Mouse (Mus musculus) hindbrain, embryonic 16.5 days (tissue): ENCODE measurements around the gene Gse1. TPM values are rescaled to one million over a fixed set of nuclear protein-coding genes. Genes with fewer than 3 reads are reported as not detected.

Source experiments
- ATAC-seq: fragments of 200-750 bp; cut with Nextera tagmentation; 2 replicates; pipeline ENCODE4 v1.8.0; 2017; ENCODE audit warnings: moderate TSS enrichment, moderate library complexity
- H3K27ac ChIP-seq: fragments of 300-500 bp; sonication (generic); 2 replicates; pipeline ENCODE4 v1.5.1; 2014; ENCODE audit warnings: low read depth, mild to moderate bottlenecking, control low read depth, low read length, moderate library complexity
- H3K27me3 ChIP-seq: fragments of 300-500 bp; sonication (generic); replicated peaks from 2 replicates; pipeline ENCODE4 v1.6.1; 2014; ENCODE audit warnings: low read length; ENCODE audit not compliant: control insufficient read depth, insufficient read depth
- H3K36me3 ChIP-seq: fragments of 300-500 bp; sonication (generic); 2 replicates; pipeline ENCODE4 v1.6.1; 2014; ENCODE audit warnings: mild to moderate bottlenecking, low read length, moderate library complexity, mixed read lengths; ENCODE audit not compliant: control insufficient read depth, insufficient read depth
- H3K4me1 ChIP-seq: fragments of 300-500 bp; sonication (generic); 2 replicates; pipeline ENCODE4 v1.6.1; 2014; ENCODE audit warnings: low read depth, low read length; ENCODE audit not compliant: control insufficient read depth, insufficient read depth
- H3K4me2 ChIP-seq: fragments of 300-500 bp; sonication (generic); 2 replicates; pipeline ENCODE4 v1.6.1; 2014; ENCODE audit warnings: mild to moderate bottlenecking, low read length, control low read depth, moderate library complexity
- H3K4me3 ChIP-seq: fragments of 300-500 bp; sonication (generic); 2 replicates; pipeline ENCODE4 v1.5.1; 2014; ENCODE audit warnings: mild to moderate bottlenecking, low read length, control low read depth, moderate library complexity
- H3K9ac ChIP-seq: fragments of 300-500 bp; sonication (generic); 2 replicates; pipeline ENCODE4 v1.6.1; 2014; ENCODE audit warnings: low read depth, mild to moderate bottlenecking, control low read depth, low read length, moderate library complexity
- H3K9me3 ChIP-seq: fragments of 300-500 bp; sonication (generic); 2 replicates; pipeline ENCODE4 v1.6.1; 2014; ENCODE audit warnings: mild to moderate bottlenecking, low read length, moderate library complexity; ENCODE audit not compliant: control insufficient read depth
- WGBS: fragments of 180-500 bp; shearing (Covaris S2); extraction: QIAGEN DNeasy Blood & Tissue Kit; methylation state at CpG from one replicate; pipeline ENCODE4 v1.1.7; 2014; 5-methylcytosine and 5-hydroxymethylcytosine counted together
- polyA plus RNA-seq: library from polyadenylated mRNA; unstranded; fragments of >200 nt; fragmentation: Nextera tagmentation; extraction: Ambion mirVana; gene quantifications from 2 replicates; pipeline ENCODE4 v1.2.1, GENCODE M21; 2015

Gene Gse1
- polyA plus RNA-seq, 1 experiment from 2014 or later = 10.7 TPM

DNA sequence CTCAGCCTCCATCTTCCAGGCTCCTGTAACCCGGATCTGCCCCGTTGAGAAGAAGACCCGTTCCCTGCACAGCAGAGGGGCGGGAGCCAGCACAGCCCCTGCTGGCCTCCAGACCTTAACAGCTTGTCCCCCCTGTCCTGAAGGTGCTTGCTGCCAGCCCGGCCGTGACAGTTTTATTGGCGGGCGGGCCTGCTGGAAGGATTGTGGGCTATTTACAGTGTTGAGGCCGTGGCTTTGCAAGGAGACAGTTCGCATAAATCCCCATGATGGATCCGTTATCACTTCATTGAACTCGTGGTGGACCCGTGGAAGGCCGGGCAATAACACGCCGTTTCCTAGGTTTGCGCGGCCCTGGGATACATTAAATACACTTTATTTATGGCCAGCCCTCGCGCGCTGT, 163.6 kb downstream of the Gse1 start:
- Histone ChIP-seq H3K4me1 (peaks cover 30% of the 10 kb centered on the region), H3K36me3 (no peaks in the 10 kb centered on the region), H3K9ac (peak overlapping the region; percentile 33; the same call in 1 of the 2 replicates), H3K9me3 (peaks cover 2% of the 10 kb centered on the region; the same call in 1 of the 2 replicates), H3K4me3 (no peak overlapping the region), H3K27ac (no peak overlapping the region), H3K27me3 (no peaks in the 10 kb centered on the region), H3K4me2 (no peak overlapping the region)
- ATAC-seq = no peak
- WGBS = 48% methylated on average over 21 of the region's 21 CpGs

DNA sequence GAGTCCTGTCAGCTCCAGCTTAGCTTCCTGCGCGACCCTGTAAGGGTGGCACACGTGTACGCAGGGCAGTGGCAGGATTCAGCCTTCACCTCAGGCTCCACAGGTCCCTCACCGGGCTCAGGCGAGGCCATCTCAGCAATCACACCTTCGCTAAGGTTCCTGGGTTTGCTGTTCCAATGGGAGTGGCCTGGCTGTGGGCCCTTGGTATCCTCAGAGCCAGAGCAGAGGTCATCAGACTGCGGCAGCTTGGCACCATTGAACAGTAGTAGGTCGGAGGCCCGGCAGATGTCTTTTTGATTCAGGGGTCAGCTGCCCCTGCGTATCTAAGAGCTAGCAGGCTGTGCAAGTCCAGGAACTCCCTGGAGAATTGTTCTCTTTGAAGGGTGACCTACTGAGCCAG, 164.8 kb downstream of the Gse1 start:
- peaks cover 41% of the 10 kb centered on the region for H3K4me1 ChIP-seq

GRCm38 (mm10) chr8:120393871-120394275, 165.6 kb downstream of the Gse1 start:
- Histone ChIP-seq H3K4me1 (peaks cover 39% of the 10 kb centered on the region), H3K4me3 (no peak overlapping the region), H3K27me3 (no peaks in the 10 kb centered on the region), H3K27ac (peak overlapping the region; percentile 45), H3K9me3 (peaks cover 2% of the 10 kb centered on the region; the same call in 1 of the 2 replicates), H3K36me3 (no peaks in the 10 kb centered on the region), H3K9ac (no peak overlapping the region), H3K4me2 (no peak overlapping the region)
- ATAC-seq = peak; percentile 67; the same call in 1 of the 2 replicates
- 31% methylated on average over 9 of the region's 9 CpGs for WGBS

More for the DNA sequence above, 164.8 kb downstream of the Gse1 start:
- H3K9ac ChIP-seq = no peak overlapping the region
- H3K4me2 ChIP-seq = no peak overlapping the region
- no peak overlapping the region for H3K27ac ChIP-seq
- H3K36me3 ChIP-seq = no peaks in the 10 kb centered on the region
- H3K9me3 ChIP-seq = peaks cover 2% of the 10 kb centered on the region; the same call in 1 of the 2 replicates
- no peak for ATAC-seq
- WGBS = 74% methylated on average over 11 of the region's 11 CpGs
- H3K27me3 ChIP-seq = no peaks in the 10 kb centered on the region
- no peak overlapping the region for H3K4me3 ChIP-seq

DNA sequence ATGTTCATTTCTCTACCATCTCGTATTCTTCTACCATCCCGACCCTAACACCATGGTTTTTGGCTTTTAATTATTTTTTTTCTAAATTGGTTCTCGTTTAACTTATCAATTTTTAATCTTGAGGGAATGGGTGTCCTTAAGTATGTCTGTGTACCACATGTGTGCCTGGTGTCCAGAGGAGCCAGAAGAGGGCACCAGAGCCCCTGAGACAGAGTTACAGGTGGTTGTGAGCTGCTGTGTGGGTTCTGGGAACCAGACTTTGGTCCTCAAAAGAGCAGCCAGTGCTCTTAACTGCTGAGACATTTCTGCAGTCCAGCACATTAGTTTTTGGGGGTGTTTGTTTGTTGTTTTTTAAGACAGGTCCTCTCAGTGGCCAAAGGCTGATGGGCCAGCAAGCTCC, 167.6 kb downstream of the Gse1 start:
- no peaks in the 10 kb centered on the region for H3K27me3 ChIP-seq
- H3K27ac ChIP-seq = no peak overlapping the region
- H3K4me3 ChIP-seq = no peak overlapping the region
- peaks cover 51% of the 10 kb centered on the region for H3K4me1 ChIP-seq
- 96% methylated on average over 3 of the region's 3 CpGs for WGBS
- no peak for ATAC-seq
- peaks cover 2% of the 10 kb centered on the region; the same call in 1 of the 2 replicates for H3K9me3 ChIP-seq
- H3K4me2 ChIP-seq = no peak overlapping the region
- H3K36me3 ChIP-seq = no peaks in the 10 kb centered on the region
- H3K9ac ChIP-seq = no peak overlapping the region

- no peak overlapping the region for H3K27ac ChIP-seq
- no peak overlapping the region for H3K4me2 ChIP-seq
- H3K27me3 ChIP-seq = no peaks in the 10 kb centered on the region
- H3K4me1 ChIP-seq = peaks cover 49% of the 10 kb centered on the region
- no peak overlapping the region for H3K9ac ChIP-seq
- peaks cover 2% of the 10 kb centered on the region; the same call in 1 of the 2 replicates for H3K9me3 ChIP-seq
- no peak for ATAC-seq
- 39% methylated on average over 3 of the region's 3 CpGs for WGBS
- no peak overlapping the region for H3K4me3 ChIP-seq
- H3K36me3 ChIP-seq = no peaks in the 10 kb centered on the region
Measured at GRCm38 (mm10) chr8:120396756-120397155, 168.5 kb downstream of the Gse1 start.

GRCm38 (mm10) chr8:120397444-120398411, 169.5 kb downstream of the Gse1 start:
- WGBS = 26% methylated on average over 15 of the region's 15 CpGs
- Histone ChIP-seq H3K4me3 (no peak overlapping the region), H3K27me3 (no peaks in the 10 kb centered on the region), H3K4me2 (no peak overlapping the region), H3K27ac (no peak overlapping the region), H3K9ac (no peak overlapping the region), H3K36me3 (no peaks in the 10 kb centered on the region), H3K9me3 (peaks cover 2% of the 10 kb centered on the region; the same call in 1 of the 2 replicates), H3K4me1 (peaks cover 40% of the 10 kb centered on the region)
- no peak for ATAC-seq

DNA sequence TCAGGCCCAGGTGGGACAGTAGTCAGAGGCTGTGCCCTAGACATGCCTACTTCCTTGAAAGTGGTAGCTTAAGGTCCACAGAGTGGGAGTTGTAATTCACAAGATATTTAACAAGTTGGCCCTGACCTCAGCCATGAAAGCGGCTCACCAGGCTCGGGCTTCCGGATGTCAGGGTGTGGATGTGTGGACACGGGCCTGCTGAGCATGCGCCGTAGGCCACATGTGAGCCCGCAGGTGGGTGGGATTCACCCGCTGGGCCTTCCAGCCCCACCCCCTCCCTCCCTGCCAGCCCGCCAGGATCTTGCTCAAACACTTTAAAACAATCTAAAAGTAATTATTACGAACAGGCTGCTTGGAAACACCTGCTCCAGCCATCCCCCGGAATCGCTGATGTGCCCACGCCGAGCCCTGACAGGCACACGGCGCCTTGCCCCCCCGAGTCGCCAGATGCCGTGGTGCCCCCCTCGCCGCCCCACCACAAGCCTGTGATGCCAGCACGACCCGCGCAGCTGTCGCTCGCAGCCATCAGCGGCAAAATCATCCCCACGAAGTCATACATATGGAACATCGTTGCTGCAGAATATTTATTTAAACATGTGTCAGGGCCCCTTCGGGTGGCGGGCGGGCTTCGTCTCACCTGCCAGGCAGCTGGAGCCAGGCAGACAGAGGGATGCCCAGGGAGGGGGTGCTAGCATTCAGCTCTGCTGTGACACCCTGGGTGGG, 171.1 kb downstream of the Gse1 start:
- Histone ChIP-seq H3K27ac (peak overlapping the region; percentile 40), H3K4me3 (peak overlapping the region; percentile 14; the same call in 1 of the 2 replicates), H3K9ac (peak overlapping the region; percentile 25; the same call in 1 of the 2 replicates), H3K9me3 (peaks cover 2% of the 10 kb centered on the region; the same call in 1 of the 2 replicates), H3K4me1 (peaks cover 29% of the 10 kb centered on the region), H3K4me2 (peak overlapping the region; percentile 53), H3K36me3 (no peaks in the 10 kb centered on the region), H3K27me3 (no peaks in the 10 kb centered on the region)
- 25% methylated on average over 33 of the region's 33 CpGs for WGBS
- ATAC-seq = peak; percentile 24; the same call in 1 of the 2 replicates

- Histone ChIP-seq H3K27me3 (no peaks in the 10 kb centered on the region), H3K9me3 (0 out of 2 replicates have a peak, but pooled peaks cover under 1% of the 10 kb centered on the region), H3K9ac (no peak overlapping the region), H3K4me2 (no peak overlapping the region), H3K4me1 (peaks cover 32% of the 10 kb centered on the region), H3K4me3 (no peak overlapping the region), H3K36me3 (no peaks in the 10 kb centered on the region), H3K27ac (no peak overlapping the region)
- ATAC-seq = no peak
- 83% methylated on average over 2 of the region's 2 CpGs for WGBS
Measured at GRCm38 (mm10) chr8:120401216-120401615, 173.0 kb downstream of the Gse1 start.

GRCm38 (mm10) chr8:120401712-120402111, 173.5 kb downstream of the Gse1 start:
- H3K4me1 ChIP-seq = peaks cover 32% of the 10 kb centered on the region
- WGBS = 87% methylated on average over 7 of the region's 7 CpGs

More at GRCm38 (mm10) chr8:120401712-120402111, 173.5 kb downstream of the Gse1 start:
- Histone ChIP-seq H3K4me2 (no peak overlapping the region), H3K27ac (no peak overlapping the region), H3K9ac (no peak overlapping the region), H3K27me3 (no peaks in the 10 kb centered on the region), H3K9me3 (no peaks in the 10 kb centered on the region), H3K36me3 (no peaks in the 10 kb centered on the region), H3K4me3 (no peak overlapping the region)
- no peak for ATAC-seq
